Mouse (Mus musculus) gastrocnemius, adult 2 months (tissue): Measurements from ENCODE around the gene Hat1. TPM values are rescaled to one million over a fixed set of nuclear protein-coding genes. Genes with fewer than 3 reads are reported as not detected.

Experiments used
- DNase-seq: peaks from one replicate; pipeline ENCODE4 v3.0.0; 2022
- H3K27ac ChIP-seq: fragments of 200-600 bp; 2 replicates; pipeline ENCODE4 v1.8.1; 2022; ENCODE audit warnings: mild to moderate bottlenecking
- H3K4me3 ChIP-seq: fragments of 200-600 bp; 2 replicates; pipeline ENCODE4 v1.8.1; 2022; ENCODE audit warnings: mild to moderate bottlenecking, moderate library complexity
- CTCF ChIP-seq: fragments of 200-600 bp; IDR thresholded peaks from 2 replicates; pipeline ENCODE4 v1.8.1; 2022; ENCODE audit warnings: antibody characterized with exemption, mild to moderate bottlenecking, moderate library complexity
- intact Hi-C: fragments of 180-260 bp; cut with DNase I; formaldehyde crosslinking; loops from one replicate; pipeline ENCODE4 v1.15.1; 2025
- long read RNA-seq, 2 experiments: library from polyadenylated mRNA; stranded (forward); transcript quantifications; one replicate each; pipeline ENCODE4 v2.0.0; 2021
- total RNA-seq, 2 experiments: library from RNA; stranded (reverse); gene quantifications; 2 replicates each; pipeline ENCODE4 v1.2.3; 2021

The Hat1 gene
- 10 to 100 TPM; 18.0 to 21.3 TPM for total RNA-seq
- long read RNA-seq, experiment 1, transcript Hat1-201 (11 exons, 1,576 nt) = major isoform, 14 of 18 reads
- long read RNA-seq, experiment 1, partial matches to known transcripts = 1 of 18 reads
- long read RNA-seq, experiment 1, other reads (novel, unspliced or antisense) = 3 of 18 reads
- long read RNA-seq, experiment 2, transcript Hat1-201 (11 exons, 1,576 nt) = major isoform, 16 of 18 reads
- long read RNA-seq, experiment 2, partial matches to known transcripts = 0 of 18 reads
- long read RNA-seq, experiment 2, other reads (novel, unspliced or antisense) = 2 of 18 reads

DNA sequence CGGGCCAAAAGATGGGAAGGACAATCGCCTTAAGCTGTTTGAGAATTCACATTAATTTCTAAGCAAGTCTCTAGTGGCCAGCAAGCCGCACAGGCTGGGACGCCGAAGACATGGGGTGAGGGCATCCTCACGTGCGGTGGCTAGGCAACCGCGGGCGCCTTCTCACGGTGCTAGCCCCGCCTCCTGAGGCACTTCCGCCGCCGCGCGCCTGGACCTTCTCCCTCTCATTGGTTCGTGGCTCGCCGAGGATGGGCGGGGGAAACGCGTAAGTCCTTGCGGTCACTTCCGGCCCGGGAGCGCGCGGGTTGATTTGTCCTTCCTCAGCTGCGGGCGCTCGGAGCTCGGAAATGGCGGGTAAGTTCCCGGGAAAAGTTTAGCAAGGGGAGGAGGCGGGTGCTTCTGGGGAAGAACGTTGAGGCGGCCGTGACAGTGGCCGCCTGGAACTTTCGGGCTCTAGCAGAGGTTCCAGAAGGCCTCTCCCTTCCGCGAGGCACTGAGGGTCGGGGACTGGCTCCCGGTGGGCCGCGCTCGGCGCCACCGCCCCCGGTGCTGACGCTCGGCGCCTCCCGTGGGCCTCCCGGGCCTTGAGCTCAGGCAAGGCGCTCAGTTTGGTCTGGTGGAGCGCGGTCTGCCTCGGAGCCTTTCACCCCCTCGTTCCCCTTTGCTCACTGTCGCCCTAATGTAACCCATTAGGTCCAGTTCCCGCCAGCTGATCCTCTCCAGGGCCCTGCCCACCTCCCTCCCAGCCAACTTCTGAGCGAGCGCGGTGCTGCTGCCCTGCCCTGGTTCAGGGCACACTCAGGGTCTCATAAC, at the start of gene Hat1:
TSS of gene Hat1 (plus strand) at position 8 of the 813 bp plus-strand sequence.
- peak within 1 kb of the TSS; percentile 91 for H3K4me3 ChIP-seq
- DNase-seq = peak; percentile 97
- TF ChIP-seq CTCF = no peak
- peak within 1 kb of the TSS; percentile 87 for H3K27ac ChIP-seq
- intact Hi-C loops = loop anchor here (5.0 kb wide), 1 partner anchor 63 kb away; the partner anchor contains the start of gene Metap1d

DNA sequence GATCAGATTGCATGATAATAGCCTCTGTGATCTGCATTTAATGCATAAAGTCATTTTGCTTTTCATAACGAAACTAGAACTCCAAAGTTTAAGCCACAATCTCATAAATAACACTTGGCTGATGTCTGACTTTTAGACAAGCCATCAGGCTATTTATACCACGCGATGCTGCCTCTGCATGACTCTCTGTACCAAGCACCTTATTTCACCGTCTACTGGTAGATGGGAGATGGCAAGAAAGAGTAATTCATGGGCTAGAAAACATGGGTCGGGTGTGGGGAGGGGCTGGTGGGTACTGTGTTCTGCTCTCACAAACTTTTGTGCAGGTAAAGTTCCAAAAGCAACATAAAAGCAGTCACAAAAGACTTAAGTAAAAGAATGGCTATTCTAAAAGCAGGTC, 48.6 kb upstream of the Hat1 start:
- DNase-seq = no peak
- intact Hi-C loops = no loop called here
- Histone ChIP-seq H3K4me3 (peak overlapping the region; percentile 44), H3K27ac (peak overlapping the region; percentile 87)
- TF ChIP-seq CTCF = no peak

DNA sequence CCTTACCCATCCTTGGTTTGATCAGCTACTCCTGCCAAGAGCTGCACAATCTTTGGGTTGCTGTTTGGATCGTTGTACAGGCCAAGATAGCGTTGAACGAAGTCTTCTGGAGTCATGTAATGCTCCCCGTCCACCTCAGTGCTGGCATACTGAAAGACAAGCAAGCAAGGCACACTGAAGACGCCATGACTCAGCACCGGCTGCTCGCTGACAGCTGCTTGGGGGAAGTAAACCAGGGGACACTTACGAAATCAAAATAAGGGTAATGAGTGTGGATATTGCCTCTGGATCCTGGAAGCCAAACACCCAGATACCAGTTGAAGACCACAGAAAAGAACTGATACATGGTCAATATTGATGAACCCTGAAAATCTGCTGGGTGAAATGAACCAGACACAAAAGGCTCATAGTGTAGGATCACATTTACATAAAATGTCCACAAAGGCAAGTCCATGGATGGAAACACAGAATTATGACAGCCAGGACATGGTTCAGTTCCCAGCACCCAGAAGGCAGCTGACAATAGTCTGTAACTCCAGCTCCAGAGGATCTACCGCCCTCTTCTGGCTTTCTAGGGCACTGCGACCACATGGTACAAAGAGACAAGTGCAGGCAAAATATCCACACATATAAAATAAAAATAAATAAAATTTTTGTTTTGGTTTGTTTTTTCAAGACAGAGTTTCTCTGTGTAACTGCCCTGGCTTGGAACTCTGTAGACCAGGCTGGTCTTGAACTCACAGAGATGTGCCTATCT, 44.7 kb upstream of the Hat1 start:
- DNase-seq = peak; percentile 60
- Histone ChIP-seq H3K4me3 (0 out of 2 replicates have a peak overlapping the region, but pooled peaks have one; percentile 3), H3K27ac (peak overlapping the region; percentile 87)
- TF ChIP-seq CTCF = peak; percentile 41; the same call in 1 of the 2 replicates
- intact Hi-C loops = no loop called here

DNA sequence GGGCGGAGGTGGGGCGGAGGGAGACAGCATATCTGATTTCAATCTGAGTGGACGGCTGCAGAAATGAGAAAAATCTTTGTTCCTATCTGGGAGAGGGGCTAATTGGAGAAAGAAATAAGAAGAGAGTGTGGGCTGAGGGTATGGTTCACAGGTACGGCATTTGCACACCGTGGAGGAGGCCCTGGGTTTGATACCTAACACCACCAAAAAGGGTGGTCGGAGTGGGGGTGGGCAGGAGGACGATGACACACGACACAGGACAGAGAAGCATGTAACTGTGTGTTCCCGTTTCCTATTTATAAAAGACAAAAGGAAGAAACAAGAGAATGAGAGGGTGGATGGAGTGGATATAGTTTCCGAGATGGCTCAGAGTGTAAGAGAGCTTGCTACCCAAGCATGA, 41.6 kb upstream of the Hat1 start:
- no peak for TF ChIP-seq CTCF
- no peak for DNase-seq
- Histone ChIP-seq H3K27ac (peak overlapping the region; percentile 87), H3K4me3 (no peak overlapping the region)
- intact Hi-C loops = no loop called here

DNA sequence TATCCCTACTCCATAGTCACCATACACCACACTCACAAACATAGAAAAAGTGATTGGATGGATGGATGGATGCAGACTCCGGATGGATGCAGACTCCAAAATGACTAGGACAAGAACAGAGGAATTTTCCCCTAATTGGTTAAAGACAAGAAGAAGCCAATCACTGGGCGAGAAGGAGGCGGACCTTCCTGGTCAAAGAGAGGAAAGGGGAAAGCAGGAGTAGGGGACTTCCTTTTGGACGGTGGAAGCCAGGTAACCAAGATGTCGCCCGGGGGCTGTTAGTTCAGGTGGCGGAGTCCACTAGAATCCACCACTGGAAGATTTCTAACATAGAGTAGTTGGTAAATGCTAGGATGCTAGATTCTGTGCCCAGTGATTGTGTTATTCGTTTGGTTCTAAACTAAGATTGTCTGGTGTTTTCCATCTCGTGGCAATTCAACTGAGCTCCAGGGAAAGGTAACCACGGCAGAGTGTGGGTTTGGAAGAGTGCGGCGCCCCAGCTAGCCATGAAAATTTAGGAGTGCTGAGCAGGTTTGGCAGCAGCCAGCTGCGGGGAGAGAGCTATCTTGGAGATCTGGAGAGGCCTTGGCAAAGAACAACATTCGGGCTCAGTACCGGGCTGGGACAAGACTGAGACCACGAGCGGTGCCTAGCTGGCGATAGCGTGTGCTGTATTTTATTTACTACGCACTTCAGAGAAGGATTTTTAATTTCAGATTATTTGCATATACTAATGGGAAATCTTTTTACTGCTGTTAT, 40.8 kb upstream of the Hat1 start:
- intact Hi-C loops = no loop called here
- TF ChIP-seq CTCF = no peak
- DNase-seq = peak; percentile 60
- Histone ChIP-seq H3K4me3 (peak overlapping the region; percentile 11), H3K27ac (peak overlapping the region; percentile 87)

DNA sequence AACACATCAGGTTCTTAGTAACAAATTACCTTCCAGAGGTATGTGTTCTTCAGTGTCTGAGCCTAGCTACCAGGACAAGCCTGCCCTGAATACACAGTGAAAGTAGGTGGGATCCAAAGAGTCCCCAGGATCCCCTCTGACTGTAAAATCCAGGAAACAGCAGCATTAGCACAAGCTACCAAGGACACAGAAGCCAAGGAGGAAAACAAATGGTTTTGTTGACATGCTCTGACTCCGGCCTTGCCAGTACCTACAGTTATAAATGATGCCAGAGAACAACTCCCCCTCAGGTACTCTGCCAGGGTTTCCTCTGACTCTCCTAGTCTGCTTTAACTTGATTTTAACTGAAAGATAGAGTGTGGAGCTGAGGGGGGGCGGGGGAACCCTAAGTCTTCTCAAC, 39.2 kb upstream of the Hat1 start:
- H3K27ac ChIP-seq = peak overlapping the region; percentile 87
- intact Hi-C loops = no loop called here
- no peak for DNase-seq
- no peak for TF ChIP-seq CTCF
- no peak overlapping the region for H3K4me3 ChIP-seq

DNA sequence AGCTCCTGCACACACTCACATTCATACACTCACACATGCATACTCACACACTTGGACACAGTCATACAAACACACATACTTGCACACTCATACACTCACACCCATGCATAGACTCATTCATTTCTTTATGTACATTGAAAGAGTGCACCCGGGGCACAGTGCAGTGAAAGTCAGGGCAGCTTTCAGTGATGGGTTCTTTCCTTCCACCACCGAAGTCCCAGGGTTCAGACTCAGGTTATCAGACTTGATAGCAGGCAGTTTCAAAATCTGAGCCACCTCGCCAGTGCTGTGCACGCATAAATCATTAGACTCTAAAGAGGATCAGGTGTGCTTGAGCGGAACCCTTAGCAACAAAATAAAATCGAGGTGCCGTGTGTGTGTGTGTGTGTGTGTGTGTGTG, 38.6 kb upstream of the Hat1 start:
- no peak overlapping the region for H3K4me3 ChIP-seq
- no peak for DNase-seq
- no peak for TF ChIP-seq CTCF
- H3K27ac ChIP-seq = peak overlapping the region; percentile 87
- intact Hi-C loops = no loop called here

DNA sequence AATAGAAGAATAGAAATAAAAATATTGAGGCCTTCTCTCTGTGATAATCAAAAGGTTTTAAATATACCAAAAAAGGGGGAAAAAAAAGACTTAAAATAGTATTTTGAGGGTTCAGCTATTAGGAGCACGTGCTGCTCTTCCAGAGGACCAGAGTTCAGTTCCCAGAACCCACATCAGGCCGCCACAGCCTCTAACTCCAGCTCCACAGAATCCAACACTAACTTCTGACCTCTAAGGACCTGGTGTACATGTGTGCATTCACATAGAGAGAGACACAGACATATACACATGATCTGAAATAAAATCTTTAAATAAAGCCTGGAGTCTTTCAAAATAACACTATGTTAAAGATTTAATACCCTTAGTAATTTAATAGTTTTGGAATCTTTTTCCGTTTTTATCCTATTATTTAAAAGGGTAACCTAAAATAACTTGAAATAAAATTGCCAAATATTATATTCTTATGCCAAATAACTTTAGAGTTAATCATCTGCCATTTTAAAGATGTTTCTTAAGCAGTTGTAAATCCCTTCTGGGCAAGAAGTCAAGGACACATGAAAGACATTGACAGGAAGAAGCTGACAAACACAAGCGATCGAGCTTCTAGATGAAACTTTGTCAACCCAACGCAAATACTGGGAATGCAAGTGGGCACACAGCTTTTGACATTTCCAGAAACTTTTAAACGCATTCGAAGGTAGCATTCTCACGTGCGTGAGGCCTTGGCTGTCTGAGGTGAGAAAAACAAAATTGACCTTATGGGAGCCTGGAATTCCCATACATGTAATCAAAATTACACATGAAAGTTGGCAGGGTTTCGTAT, 37.6 kb upstream of the Hat1 start:
- TF ChIP-seq CTCF = no peak
- DNase-seq = no peak

DNA sequence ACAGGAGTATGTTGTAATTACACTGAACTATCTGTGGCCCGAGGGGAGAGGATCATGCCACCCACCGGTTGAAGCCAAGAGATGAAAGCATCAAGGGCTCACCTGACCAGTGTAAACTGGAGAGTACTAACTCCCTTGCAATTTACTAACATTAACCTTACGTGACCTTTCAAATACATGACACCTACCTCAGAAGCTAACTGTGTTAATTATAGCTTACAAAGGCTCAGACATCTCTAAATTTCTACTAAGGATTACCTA, 37.1 kb upstream of the Hat1 start:
- intact Hi-C loops = no loop called here
- DNase-seq = no peak
- Histone ChIP-seq H3K4me3 (no peak overlapping the region), H3K27ac (peak overlapping the region; percentile 94)
- TF ChIP-seq CTCF = no peak

More for the DNA sequence above, 37.6 kb upstream of the Hat1 start:
- intact Hi-C loops = no loop called here
- Histone ChIP-seq H3K27ac (peak overlapping the region; percentile 94), H3K4me3 (no peak overlapping the region)

DNA sequence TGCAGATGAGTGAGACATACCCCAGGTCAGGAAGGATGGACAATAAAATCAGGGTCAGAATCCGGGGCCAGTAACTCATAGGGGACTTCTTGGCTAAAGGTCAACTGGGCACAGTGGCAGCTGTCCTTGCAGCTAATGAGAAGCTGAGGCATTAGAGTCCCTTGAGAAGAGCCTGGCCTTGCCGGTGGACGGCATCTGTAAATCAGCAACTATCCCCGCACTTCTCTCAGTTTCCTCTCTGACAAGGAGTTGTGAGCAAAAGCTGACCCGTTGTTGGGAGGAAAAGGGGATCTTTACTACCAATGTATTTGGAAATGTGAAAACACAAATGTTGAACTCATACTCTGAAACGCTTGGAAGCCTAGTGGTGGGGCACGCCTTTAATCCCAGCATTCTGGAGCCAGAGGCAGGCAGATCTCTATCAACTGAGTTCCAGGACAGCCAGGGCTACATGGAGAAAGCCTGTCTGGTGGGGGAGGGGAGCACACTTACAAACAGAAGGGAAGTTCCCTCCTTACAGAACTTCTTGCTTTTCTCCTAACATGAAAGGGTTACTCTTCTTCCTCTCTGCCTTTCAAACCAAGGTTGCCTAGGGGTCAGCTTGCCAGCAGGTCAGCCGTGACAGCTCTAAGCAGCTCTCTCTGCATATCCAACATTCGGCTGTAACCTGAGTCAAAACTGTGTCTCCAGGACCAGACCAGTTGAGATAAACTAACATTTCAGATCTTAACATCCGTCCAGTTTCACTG, 35.3 kb upstream of the Hat1 start:
- peak; percentile 57 for DNase-seq
- peak overlapping the region; percentile 94 for H3K27ac ChIP-seq
- intact Hi-C loops = no loop called here
- peak overlapping the region; percentile 47 for H3K4me3 ChIP-seq
- TF ChIP-seq CTCF = no peak

DNA sequence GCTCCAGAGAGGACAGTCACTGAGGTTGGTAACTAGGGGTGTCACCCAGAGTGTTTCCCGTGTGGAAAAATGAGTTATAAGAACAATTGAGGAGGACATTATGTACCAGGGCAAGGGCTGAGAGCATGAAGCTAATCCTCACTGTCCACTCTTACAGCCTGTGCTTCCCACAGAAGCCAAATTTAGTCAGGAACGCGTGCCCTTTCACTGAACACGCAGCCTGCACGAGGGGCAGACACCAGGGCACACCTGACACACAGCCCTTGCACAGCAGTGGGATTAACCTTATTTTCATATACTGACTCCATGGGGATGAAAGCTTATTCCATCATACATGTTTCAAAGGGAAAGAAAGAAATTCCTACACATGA, 34.7 kb upstream of the Hat1 start:
- peak overlapping the region; percentile 94 for H3K27ac ChIP-seq
- intact Hi-C loops = no loop called here
- no peak for TF ChIP-seq CTCF
- DNase-seq = peak; percentile 82
- peak overlapping the region; percentile 47 for H3K4me3 ChIP-seq
